Mouse (Mus musculus) CH12.LX (cell line): ENCODE measurements around the gene 2310033P09Rik. TPM values are rescaled to one million over a fixed set of nuclear protein-coding genes. Genes with fewer than 3 reads are reported as not detected.

Experiments used
- DNase-seq: peaks from one replicate; pipeline ENCODE4 v3.0.0-alpha.2; 2013; ENCODE audit errors: extremely low read depth
- H3K27ac ChIP-seq: 2 replicates; pipeline ENCODE4 v1.5.1; 2012; ENCODE audit warnings: low read depth, mild to moderate bottlenecking, control low read depth, moderate library complexity; ENCODE audit not compliant: insufficient read depth
- H3K27me3 ChIP-seq: replicated peaks from 2 replicates; pipeline ENCODE3; 2012; ENCODE audit warnings: inconsistent platforms
- H3K36me3 ChIP-seq, 2 experiments: replicated peaks in 1 of 2; 2 replicates each; pipeline versions ENCODE3 to v1.6.1; 2012; ENCODE audit warnings: inconsistent platforms in 1 of 2, low read length in 1 of 2, mild to moderate bottlenecking in 1 of 2, mixed read lengths in 1 of 2, moderate library complexity in 1 of 2; ENCODE audit not compliant: control insufficient read depth in 1 of 2, insufficient read depth in 1 of 2
- H3K4me1 ChIP-seq, 2 experiments: 2 replicates each; pipeline ENCODE4 v1.6.1; 2012; ENCODE audit warnings: inconsistent platforms in 1 of 2, moderate library complexity in 1 of 2; ENCODE audit not compliant: insufficient read depth in 2 of 2, control insufficient read depth in 1 of 2
- H3K4me2 ChIP-seq: 2 replicates; pipeline ENCODE4 v1.6.1; 2012; ENCODE audit warnings: low read depth, mild to moderate bottlenecking, control low read depth; ENCODE audit not compliant: poor library complexity, insufficient read depth, severe bottlenecking
- H3K4me3 ChIP-seq, 3 experiments: fragments of 150-350 bp in 1 of 3; sonication (generic) in 1 of 3; replicated peaks in 1 of 3; 2 replicates each; pipeline versions ENCODE3 to v1.5.1; 2011 to 2012; ENCODE audit warnings: low read depth in 2 of 3, low read length in 2 of 3, mild to moderate bottlenecking in 2 of 3, moderate library complexity in 2 of 3, control low read depth in 1 of 3, improper control_type of control experiment in 1 of 3, inconsistent platforms in 1 of 3, mixed read lengths in 1 of 3; ENCODE audit not compliant: poor library complexity in 1 of 3
- H3K79me2 ChIP-seq: replicated peaks from 2 replicates; pipeline ENCODE4 v1.6.1; 2012; ENCODE audit warnings: mild to moderate bottlenecking, moderate library complexity; ENCODE audit not compliant: control insufficient read depth, poor library complexity, insufficient read depth, severe bottlenecking; ENCODE audit errors: extremely low read depth
- H3K9ac ChIP-seq: 2 replicates; pipeline ENCODE4 v1.6.1; 2012; ENCODE audit warnings: low read depth, mild to moderate bottlenecking, control low read depth, moderate library complexity; ENCODE audit not compliant: insufficient read depth
- H3K9me3 ChIP-seq: replicated peaks from 2 replicates; pipeline ENCODE3; 2012; ENCODE audit warnings: low read length, inconsistent platforms, mixed read lengths
- CHD2 ChIP-seq: IDR thresholded peaks from 2 replicates; pipeline ENCODE4 v1.6.1; 2011; ENCODE audit warnings: low read length, improper control_type of control experiment
- CTCF ChIP-seq, 2 experiments: IDR thresholded peaks in 1 of 2; conservative IDR thresholded peaks in 1 of 2; 2 replicates each; pipeline ENCODE4 v1.5.1; 2011 to 2012; ENCODE audit warnings: low read depth in 2 of 2, low read length in 2 of 2, improper control_type of control experiment in 1 of 2, inconsistent platforms in 1 of 2, mild to moderate bottlenecking in 1 of 2, moderate library complexity in 1 of 2
- ELF1 ChIP-seq: IDR thresholded peaks from 2 replicates; pipeline ENCODE4 v1.6.1; 2014; ENCODE audit warnings: low read depth, mild to moderate bottlenecking, inconsistent platforms, low read length, improper control_type of control experiment
- EP300 ChIP-seq: IDR thresholded peaks from 2 replicates; pipeline ENCODE4 v1.6.1; 2011; ENCODE audit warnings: low read length, improper control_type of control experiment
- ETS1 ChIP-seq: conservative IDR thresholded peaks from 2 replicates; pipeline ENCODE4 v1.6.1; 2012; ENCODE audit warnings: low read depth, mild to moderate bottlenecking, inconsistent platforms, low read length, improper control_type of control experiment, moderate library complexity
- HCFC1 ChIP-seq: IDR thresholded peaks from 2 replicates; pipeline ENCODE4 v1.6.1; 2012; ENCODE audit warnings: low read depth, mild to moderate bottlenecking, inconsistent platforms, low read length, improper control_type of control experiment
- JUN ChIP-seq: IDR thresholded peaks from 2 replicates; pipeline ENCODE4 v1.6.1; 2011; ENCODE audit warnings: low read depth, mild to moderate bottlenecking, low read length, improper control_type of control experiment, moderate library complexity; ENCODE audit not compliant: insufficient read depth
- KAT2A ChIP-seq: IDR thresholded peaks from 2 replicates; pipeline ENCODE4 v1.6.1; 2012; ENCODE audit warnings: low read length, improper control_type of control experiment, inconsistent platforms; ENCODE audit not compliant: insufficient replicate concordance
- MAX ChIP-seq: IDR thresholded peaks from 2 replicates; pipeline ENCODE4 v1.6.1; 2011; ENCODE audit warnings: low read length, improper control_type of control experiment
- MAZ ChIP-seq: IDR thresholded peaks from 2 replicates; pipeline ENCODE4 v1.6.1; 2012; ENCODE audit warnings: low read depth, mild to moderate bottlenecking, inconsistent platforms, low read length, improper control_type of control experiment, moderate library complexity
- NRF1 ChIP-seq: IDR thresholded peaks from 2 replicates; pipeline ENCODE4 v1.6.1; 2014; ENCODE audit warnings: low read depth, mild to moderate bottlenecking, inconsistent platforms, low read length, improper control_type of control experiment, moderate library complexity
- PAX5 ChIP-seq: IDR thresholded peaks from 2 replicates; pipeline ENCODE4 v1.6.1; 2012; ENCODE audit warnings: low read length, inconsistent platforms, mixed read lengths
- POLR2A ChIP-seq: IDR thresholded peaks from 2 replicates; pipeline ENCODE4 v1.6.1; 2011; ENCODE audit warnings: low read depth, mild to moderate bottlenecking, improper control_type of control experiment, low read length
- POLR2AphosphoS2 ChIP-seq: IDR thresholded peaks from 2 replicates; pipeline ENCODE4 v1.6.1; 2011; ENCODE audit warnings: low read depth, low read length, improper control_type of control experiment
- TBP ChIP-seq: conservative IDR thresholded peaks from 2 replicates; pipeline ENCODE4 v1.6.1; 2011; ENCODE audit warnings: low read depth, low read length, improper control_type of control experiment
- TCF12 ChIP-seq: IDR thresholded peaks from 2 replicates; pipeline ENCODE4 v1.6.1; 2014; ENCODE audit warnings: low read depth, mild to moderate bottlenecking, inconsistent platforms, low read length, improper control_type of control experiment
- USF1 ChIP-seq: IDR thresholded peaks from 2 replicates; pipeline ENCODE4 v1.6.1; 2014; ENCODE audit warnings: low read depth, mild to moderate bottlenecking, inconsistent platforms, low read length, improper control_type of control experiment
- USF2 ChIP-seq: conservative IDR thresholded peaks from 2 replicates; pipeline ENCODE4 v1.6.1; 2011; ENCODE audit warnings: low read depth, low read length, improper control_type of control experiment
- ZC3H11A ChIP-seq: IDR thresholded peaks from 2 replicates; pipeline ENCODE4 v1.6.1; 2012; ENCODE audit warnings: low read depth, mild to moderate bottlenecking, inconsistent platforms, low read length, improper control_type of control experiment
- ZKSCAN1 ChIP-seq: IDR thresholded peaks from 2 replicates; pipeline ENCODE4 v1.6.1; 2012; ENCODE audit warnings: low read depth, inconsistent platforms, low read length, improper control_type of control experiment, borderline replicate concordance
- ZMIZ1 ChIP-seq: IDR thresholded peaks from 2 replicates; pipeline ENCODE4 v1.6.1; 2012; ENCODE audit warnings: low read depth, mild to moderate bottlenecking, inconsistent platforms, low read length, improper control_type of control experiment
- ZNF384 ChIP-seq: IDR thresholded peaks from 2 replicates; pipeline ENCODE4 v1.6.1; 2012; ENCODE audit warnings: low read depth, low read length, improper control_type of control experiment, inconsistent platforms
- dilution Hi-C: fragments of 300-500 bp; cut with MboI; formaldehyde crosslinking; loops from 2 replicates; pipeline ENCODE4 v1.14.3; 2020; ENCODE audit warnings: low sequenced_read_pairs; ENCODE audit not compliant: extremely low pct_unique_long_range_greater_than_20kb, extremely low pct_ligation_motif_present
- in situ Hi-C: fragments of 300-500 bp; cut with MboI; formaldehyde crosslinking; loops from 3 replicates; pipeline ENCODE4 v1.14.3; 2019; ENCODE audit warnings: low sequenced_read_pairs, low pct_ligation_motif_present, low pct_unique_long_range_greater_than_20kb, mixed read lengths
- polyA plus RNA-seq: library from polyadenylated mRNA; unstranded; fragments of >175 nt; gene quantifications from 2 replicates; pipeline ENCODE4 v1.2.1, GENCODE M21; 2012; ENCODE audit warnings: low read depth; ENCODE audit not compliant: insufficient read length
- total RNA-seq, 2 experiments: library from RNA; depleted of rRNA; stranded (reverse); fragments of 300-350 nt in 1 of 2; fragments of >200 nt in 1 of 2; gene quantifications; 2 replicates each; pipeline ENCODE4 v1.2.3; 2012 to 2014

The 2310033P09Rik gene
- total and polyA plus RNA-seq, 3 experiments = 7.9 to 44.1 (median 15.3) TPM

- H3K9me3 ChIP-seq = no peaks in the 10 kb centered on the region
- no peaks in the 10 kb centered on the region for H3K27me3 ChIP-seq
- DNase-seq = no peak
- no peak overlapping the region for H3K27ac ChIP-seq
- H3K9ac ChIP-seq = no peak overlapping the region
- H3K4me1 ChIP-seq = peaks cover 11 to 38% of the 10 kb centered on the region in 2 experiments
- no peak overlapping the region for H3K4me2 ChIP-seq
- H3K36me3 ChIP-seq = peaks cover 34 to 85% of the 10 kb centered on the region in 2 experiments
- in situ Hi-C loops = loop anchor here (5.0 kb wide), 1 partner anchor 83 kb away; no protein-coding TSS in a partner anchor
- dilution Hi-C loops = no loop called here
- TF ChIP-seq CTCF (conservative IDR thresholded peaks at IDR 0.05 in 1 of 2, IDR thresholded peaks at IDR 0.05 in 1 of 2; ENCODE audit: low read depth in 2 of 2, low read length in 2 of 2) = no peak
- no peak for TF ChIP-seq JUN
- H3K4me3 ChIP-seq = no peak overlapping the region
- no peaks in the 10 kb centered on the region for H3K79me2 ChIP-seq
Observed at GRCm38 (mm10) chr11:59185490-59185889, 22.6 kb upstream of the 2310033P09Rik start.

DNA sequence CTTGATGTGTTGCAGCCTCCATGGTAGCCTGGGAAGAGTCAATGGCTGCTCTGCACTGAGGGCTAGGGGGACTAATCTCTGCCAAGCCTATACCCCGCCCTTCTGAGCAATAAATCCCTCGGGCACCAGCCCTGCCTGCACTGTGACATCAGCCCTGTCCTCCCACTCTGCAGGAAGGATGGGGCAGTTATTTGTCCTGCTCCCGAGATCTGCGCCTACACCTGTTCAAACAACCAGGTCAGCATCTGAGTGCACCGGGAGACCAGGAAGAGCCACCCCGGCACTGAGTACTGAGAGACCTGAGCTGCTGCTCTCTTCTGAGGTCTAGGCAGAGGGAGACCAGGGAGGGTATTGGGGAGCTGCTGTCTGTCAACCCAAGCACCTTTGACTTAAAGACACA lies 20.4 kb upstream of the 2310033P09Rik start:
- dilution Hi-C loops = no loop called here
- Histone ChIP-seq H3K27ac (no peak overlapping the region), H3K27me3 (no peaks in the 10 kb centered on the region), H3K36me3 (peaks cover 34 to 71% of the 10 kb centered on the region in 2 experiments), H3K4me3 (no peak overlapping the region), H3K4me2 (no peak overlapping the region), H3K4me1 (peaks cover 11 to 39% of the 10 kb centered on the region in 2 experiments), H3K79me2 (no peaks in the 10 kb centered on the region), H3K9ac (no peak overlapping the region), H3K9me3 (no peaks in the 10 kb centered on the region)
- in situ Hi-C loops = loop anchor here (5.0 kb wide), 1 partner anchor 85 kb away; no protein-coding TSS in a partner anchor
- no peak for TF ChIP-seq ZNF384
- no peak for TF ChIP-seq USF1
- TF ChIP-seq CTCF (conservative IDR thresholded peaks at IDR 0.05 in 1 of 2, IDR thresholded peaks at IDR 0.05 in 1 of 2; ENCODE audit: low read depth in 2 of 2, low read length in 2 of 2) = no peak
- TF ChIP-seq POLR2AphosphoS2 = no peak
- no peak for TF ChIP-seq TBP
- no peak for TF ChIP-seq ZC3H11A
- TF ChIP-seq KAT2A = no peak
- no peak for TF ChIP-seq MAZ
- no peak for TF ChIP-seq EP300
- no peak for TF ChIP-seq ETS1
- no peak for DNase-seq

GRCm38 (mm10) chr11:59191231-59192058 lies 16.7 kb upstream of the 2310033P09Rik start:
- Histone ChIP-seq H3K4me2 (peak overlapping the region; percentile 58), H3K4me1 (peaks cover 13 to 36% of the 10 kb centered on the region in 2 experiments), H3K79me2 (no peaks in the 10 kb centered on the region), H3K4me3 (peak overlapping the region; percentile 73 to 98 (median 86)), H3K9ac (peak overlapping the region; percentile 80), H3K27ac (peak overlapping the region; percentile 35), H3K9me3 (no peaks in the 10 kb centered on the region), H3K27me3 (no peaks in the 10 kb centered on the region), H3K36me3 (peaks cover 5 to 34% of the 10 kb centered on the region in 2 experiments)
- DNase-seq = peak; percentile 98
- dilution Hi-C loops (no loop called here), in situ Hi-C loops (no loop called here)
- TF ChIP-seq ZMIZ1 (peak; percentile 98), NRF1 (peak; percentile 94), JUN (no peak), HCFC1 (peak; percentile 89), USF1 (no peak), TBP (no peak), KAT2A (peak; percentile 76; the same call in 1 of the 2 replicates), USF2 (no peak), ELF1 (peak; percentile 91), ZC3H11A (no peak), MAX (peak; percentile 87), POLR2A (peak; percentile 99), CTCF (conservative IDR thresholded peaks at IDR 0.05 in 1 of 2, IDR thresholded peaks at IDR 0.05 in 1 of 2; ENCODE audit: low read depth in 2 of 2, low read length in 2 of 2) (no peak), ZKSCAN1 (no peak), TCF12 (peak; percentile 84), CHD2 (peak; percentile 47; the same call in 1 of the 2 replicates), PAX5 (no peak), ETS1 (peak; percentile 66)
